Mouse (Mus musculus) bone marrow, adult 2 months (tissue): ENCODE measurements around the gene Tnfaip1. TPM values are rescaled to one million over a fixed set of nuclear protein-coding genes. Genes with fewer than 3 reads are reported as not detected.
"Not testable (repeated sequence)": the region's sequence is repeated elsewhere in the genome, so short reads cannot be mapped to it uniquely, and the experiment has no call there.

Experiments used
- H3K27ac ChIP-seq: fragments of 200-500 bp; 2 replicates; pipeline ENCODE4 v1.5.1; 2012; ENCODE audit warnings: low read depth, mild to moderate bottlenecking, control low read depth, inconsistent platforms, low read length; ENCODE audit not compliant: control insufficient read depth, poor library complexity, insufficient read depth
- H3K4me1 ChIP-seq: fragments of 200-500 bp; 2 replicates; pipeline ENCODE4 v1.6.1; 2011; ENCODE audit warnings: low read length; ENCODE audit not compliant: control insufficient read depth, insufficient read depth
- H3K4me3 ChIP-seq: fragments of 200-500 bp; replicated peaks from 2 replicates; pipeline ENCODE3; 2011; ENCODE audit warnings: mild to moderate bottlenecking, low read depth, low read length, control low read depth; ENCODE audit not compliant: control insufficient read depth
- CTCF ChIP-seq: fragments of 200-500 bp; IDR thresholded peaks from 2 replicates; pipeline ENCODE4 v1.5.1; 2011; ENCODE audit warnings: low read length, control low read depth; ENCODE audit not compliant: control insufficient read depth, insufficient read depth
- POLR2A ChIP-seq: fragments of 200-500 bp; IDR thresholded peaks from 2 replicates; pipeline ENCODE4 v1.6.1; 2011; ENCODE audit warnings: low read depth, mild to moderate bottlenecking, control low read depth, low read length, borderline replicate concordance; ENCODE audit not compliant: control insufficient read depth
- WGBS: fragments of 180-500 bp; shearing (Covaris S2); methylation state at CpG from one replicate; pipeline ENCODE4 v1.1.7; 2018; 5-methylcytosine and 5-hydroxymethylcytosine counted together
- polyA plus RNA-seq: library from polyadenylated mRNA; stranded (reverse); fragments of >200 nt; gene quantifications from 2 replicates; pipeline ENCODE4 v1.2.4, GENCODE M21; 2011; ENCODE audit warnings: low replicate concordance; ENCODE audit not compliant: missing spikeins, insufficient read depth, insufficient read length

Gene Tnfaip1
- polyA plus RNA-seq, 1 experiment: 11.7 TPM

DNA sequence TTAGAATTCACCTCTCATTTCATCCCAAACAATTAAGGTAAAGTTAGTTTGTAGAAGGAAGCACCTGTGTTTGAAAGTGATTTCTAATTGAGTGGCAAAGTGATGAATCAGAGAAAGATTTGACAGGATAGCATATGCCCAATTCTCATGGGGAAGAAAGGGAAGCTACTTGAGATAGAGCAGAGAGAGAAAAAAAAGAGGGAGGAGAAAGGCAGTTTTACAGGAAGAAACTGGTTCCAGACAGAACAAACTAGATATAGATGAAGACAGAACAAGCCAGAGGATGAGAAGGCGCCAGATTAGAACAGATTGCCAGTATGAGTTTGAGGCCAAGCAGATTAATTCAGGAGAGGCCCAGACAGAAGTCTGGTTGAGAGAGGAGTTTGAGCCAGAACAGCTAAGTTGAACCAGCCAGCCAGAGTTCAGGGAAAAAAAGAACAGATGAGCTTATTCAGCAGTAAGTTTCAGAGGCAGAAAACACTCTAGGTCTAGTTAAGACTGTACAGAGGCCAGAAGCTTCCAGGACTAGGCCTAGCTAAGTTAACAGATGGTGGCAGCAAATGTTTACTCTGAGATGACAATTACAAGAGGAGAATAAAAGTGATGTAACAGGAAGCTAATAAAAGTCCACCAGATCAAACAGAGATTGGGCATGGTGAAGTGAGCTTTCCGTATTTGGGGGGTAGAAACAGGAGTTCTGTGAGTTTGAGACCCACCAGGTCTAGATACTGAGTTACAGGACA is 11.8 kb upstream of the Tnfaip1 start:
- WGBS: 55% methylated on average over 2 of the region's 2 CpGs
- TF ChIP-seq POLR2A (no peak), CTCF (no peak)
- Histone ChIP-seq H3K4me1 (no peaks in the 10 kb centered on the region; the same call in 1 of the 2 replicates), H3K4me3 (no peak overlapping the region), H3K27ac (no peak overlapping the region)

DNA sequence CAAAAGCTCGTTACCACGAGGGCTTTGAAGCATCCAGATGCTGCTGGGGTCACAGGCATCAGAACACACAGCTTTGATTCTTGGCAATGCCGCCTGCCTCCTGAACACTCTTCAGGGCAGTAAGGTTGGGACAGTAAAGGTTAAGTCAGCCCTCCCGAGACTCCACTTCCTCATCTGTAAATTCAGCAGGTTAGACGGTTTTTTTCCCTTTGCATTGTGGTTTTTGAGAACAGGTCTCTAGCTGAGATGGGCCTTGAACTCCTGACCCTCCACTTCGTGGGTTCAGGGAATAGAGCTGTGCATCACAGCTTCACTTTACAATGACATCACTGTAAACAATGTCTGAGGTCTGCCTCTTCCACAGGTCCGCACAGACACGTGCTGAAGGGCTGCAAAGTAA is 9.0 kb upstream of the Tnfaip1 start:
- TF ChIP-seq POLR2A: no peak
- TF ChIP-seq CTCF: no peak
- Histone ChIP-seq H3K4me1 (no peaks in the 10 kb centered on the region; the same call in 1 of the 2 replicates), H3K4me3 (no peak overlapping the region), H3K27ac (no peak overlapping the region)
- WGBS: 33% methylated on average over 8 of the region's 8 CpGs

DNA sequence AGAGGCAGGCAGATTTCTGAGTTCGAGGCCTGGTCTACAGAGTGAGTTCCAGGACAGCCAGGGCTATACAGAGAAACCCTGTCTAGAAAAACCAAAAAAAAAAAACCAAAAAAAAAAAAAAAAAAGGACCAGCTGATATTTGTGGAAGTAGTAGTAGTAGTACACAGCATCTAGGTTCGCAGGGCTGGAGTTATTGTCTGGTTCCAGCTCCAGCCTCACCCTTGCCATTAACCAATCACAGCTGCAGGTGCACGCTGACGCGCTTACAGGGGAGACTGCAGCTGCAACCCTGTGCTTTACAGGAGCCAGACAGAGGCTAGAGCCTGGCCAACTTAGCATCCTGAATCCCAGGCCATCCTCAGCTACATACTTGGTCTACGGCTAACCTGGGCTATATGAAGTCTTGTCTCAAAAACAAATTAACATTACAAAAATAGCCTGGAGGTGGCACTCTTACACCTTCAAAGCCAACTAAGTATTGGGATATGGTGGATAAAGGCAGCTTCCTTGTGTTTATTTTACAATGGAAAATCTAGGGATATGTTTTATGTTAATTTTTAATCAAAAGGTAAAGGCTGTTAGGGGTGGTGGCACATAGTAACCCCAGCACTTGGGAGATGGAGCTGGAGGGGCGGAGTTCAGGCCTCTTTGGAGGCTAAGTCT is 8.4 kb upstream of the Tnfaip1 start:
- TF ChIP-seq CTCF (no peak), POLR2A (no peak)
- no peak overlapping the region for H3K27ac ChIP-seq
- no peak overlapping the region for H3K4me3 ChIP-seq
- H3K4me1 ChIP-seq: no peaks in the 10 kb centered on the region; the same call in 1 of the 2 replicates
- 85% methylated on average over 7 of the region's 7 CpGs for WGBS

DNA sequence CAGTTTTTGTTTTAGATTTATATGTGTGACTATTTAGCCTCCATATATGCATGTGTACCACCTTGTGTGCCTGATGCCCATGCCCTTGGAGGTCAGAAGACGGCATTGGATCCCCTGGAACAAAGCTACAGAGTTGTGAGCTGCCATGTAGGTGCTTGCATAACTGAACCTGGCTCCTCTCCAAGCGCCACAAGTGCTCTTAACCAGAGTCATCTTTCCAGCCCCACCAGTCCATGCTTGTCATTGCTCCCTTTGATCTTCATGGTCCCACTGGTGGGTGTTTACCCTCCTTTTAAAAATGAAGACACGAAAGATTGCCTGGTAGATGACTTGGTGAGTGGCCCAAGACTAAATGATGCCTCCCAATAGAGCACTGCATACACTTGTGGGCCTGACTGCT is 4.2 kb upstream of the Tnfaip1 start:
- 83% methylated on average over 3 of the region's 3 CpGs for WGBS
- Histone ChIP-seq H3K4me3 (no peak overlapping the region), H3K27ac (no peak overlapping the region), H3K4me1 (no peaks in the 10 kb centered on the region; the same call in 1 of the 2 replicates)
- TF ChIP-seq CTCF: no peak
- no peak for TF ChIP-seq POLR2A

DNA sequence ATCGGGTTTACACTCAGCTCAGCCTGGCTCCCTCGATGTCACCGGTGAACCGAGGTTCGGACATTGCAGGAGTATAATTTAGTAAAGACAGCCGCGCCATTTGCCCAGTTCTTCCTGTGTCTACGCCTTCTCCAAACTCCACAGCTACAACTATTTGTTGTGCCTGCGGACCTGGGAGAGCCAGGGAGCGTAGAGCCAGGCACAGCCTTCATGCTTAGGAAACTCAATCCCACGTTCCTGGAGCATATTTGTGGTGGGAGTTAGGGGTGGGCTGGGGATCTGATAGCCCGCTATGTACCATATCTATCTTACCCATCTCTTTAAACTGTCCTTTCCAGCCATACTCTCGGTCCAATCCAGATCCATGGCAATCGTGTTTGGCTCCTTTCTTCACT is 555 bp upstream of the Tnfaip1 start:
- 2% methylated on average over 14 of the region's 14 CpGs for WGBS
- Histone ChIP-seq H3K4me1 (no peaks in the 10 kb centered on the region; the same call in 1 of the 2 replicates), H3K4me3 (peak overlapping the region; percentile 82), H3K27ac (peak overlapping the region; percentile 78)
- TF ChIP-seq POLR2A (no peak), CTCF (no peak)

DNA sequence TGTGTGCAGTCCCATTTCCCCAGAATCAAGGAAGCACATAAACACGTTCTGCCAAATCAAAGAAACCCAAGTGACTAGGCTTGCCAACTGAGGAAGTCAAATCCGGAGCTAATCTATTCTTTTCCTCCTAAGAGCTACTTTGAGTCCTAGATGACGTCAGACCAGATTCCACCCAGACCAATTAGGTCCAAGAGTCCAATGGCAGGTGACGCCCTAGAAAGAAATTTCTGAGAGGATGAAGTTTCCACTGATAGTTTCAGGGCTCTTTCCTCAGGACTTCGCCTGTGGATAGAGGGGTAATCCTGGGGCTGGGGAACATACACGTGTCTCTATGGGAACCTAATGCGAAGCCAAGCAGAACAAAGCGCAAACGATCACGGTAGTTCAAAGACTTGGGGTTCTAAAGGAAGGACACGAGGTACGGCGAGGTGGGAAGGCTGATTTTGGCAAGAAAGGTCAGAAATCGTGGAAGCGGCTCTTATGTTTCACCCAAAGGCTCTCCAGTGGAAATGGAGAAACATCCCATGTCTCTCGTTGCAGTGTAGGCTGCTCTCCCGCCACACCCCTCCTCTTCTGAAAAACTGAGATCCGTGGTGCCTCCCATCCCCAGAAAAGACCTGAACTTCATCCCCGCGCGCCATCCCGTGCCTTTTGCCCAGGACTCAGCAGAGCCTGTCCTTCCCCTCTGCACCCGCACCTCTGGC is 604 bp downstream of the Tnfaip1 start:
- Histone ChIP-seq H3K4me3 (peak overlapping the region; percentile 82), H3K27ac (peak overlapping the region; percentile 56), H3K4me1 (no peaks in the 10 kb centered on the region; the same call in 1 of the 2 replicates)
- TF ChIP-seq CTCF (no peak), POLR2A (no peak)
- under 1% methylated on average over 23 of the region's 23 CpGs for WGBS

DNA sequence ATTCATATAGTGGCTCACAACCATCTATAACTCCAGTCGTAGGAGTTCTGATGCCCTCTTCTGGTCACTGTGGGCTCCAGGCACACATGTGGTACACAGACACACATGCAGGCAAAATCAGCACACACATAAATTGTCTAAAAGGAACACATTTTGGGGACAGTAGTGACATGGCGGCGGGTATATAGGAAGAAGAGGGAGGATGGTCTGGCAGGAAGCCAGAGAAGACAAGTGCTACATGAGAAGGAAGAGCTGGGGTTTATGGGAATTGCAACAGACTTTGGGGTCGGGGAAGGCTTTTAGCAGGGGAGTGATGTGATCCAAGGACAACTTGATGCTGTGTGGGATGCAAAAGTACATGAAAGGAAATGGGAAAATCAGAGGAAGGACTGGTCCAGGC is 1.6 kb downstream of the Tnfaip1 start:
- WGBS: 64% methylated on average over 4 of the region's 4 CpGs
- Histone ChIP-seq H3K27ac (no peak overlapping the region), H3K4me3 (no peak overlapping the region), H3K4me1 (no peaks in the 10 kb centered on the region; the same call in 1 of the 2 replicates)
- TF ChIP-seq CTCF (no peak), POLR2A (no peak)

DNA sequence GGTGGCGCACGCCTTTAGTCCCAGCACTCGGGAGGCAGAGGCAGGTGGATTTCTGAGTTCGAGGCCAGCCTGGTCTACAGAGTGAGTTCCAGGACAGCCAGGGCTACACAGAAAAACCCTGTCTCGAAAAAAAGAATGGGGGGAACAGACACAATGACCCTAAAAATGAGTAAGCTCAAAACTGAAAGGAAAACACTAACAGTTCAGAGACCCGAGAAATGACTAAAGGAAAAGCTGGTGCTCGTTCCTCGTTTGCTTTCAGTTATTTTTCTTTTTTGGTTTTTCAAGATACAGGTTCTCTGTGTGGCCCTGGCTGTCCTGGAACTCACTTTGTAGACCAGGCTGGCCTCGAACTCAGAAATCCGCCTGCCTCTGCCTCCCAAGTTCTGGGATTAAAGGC is 4.6 kb downstream of the Tnfaip1 start:
- not testable (repeated sequence) for H3K4me1 ChIP-seq, H3K4me3 ChIP-seq, H3K27ac ChIP-seq
- WGBS: 74% methylated on average over 10 of the region's 10 CpGs
